Comparison of ENCODE assay signal across 8 mouse cellular contexts in the genomic region with DNA sequence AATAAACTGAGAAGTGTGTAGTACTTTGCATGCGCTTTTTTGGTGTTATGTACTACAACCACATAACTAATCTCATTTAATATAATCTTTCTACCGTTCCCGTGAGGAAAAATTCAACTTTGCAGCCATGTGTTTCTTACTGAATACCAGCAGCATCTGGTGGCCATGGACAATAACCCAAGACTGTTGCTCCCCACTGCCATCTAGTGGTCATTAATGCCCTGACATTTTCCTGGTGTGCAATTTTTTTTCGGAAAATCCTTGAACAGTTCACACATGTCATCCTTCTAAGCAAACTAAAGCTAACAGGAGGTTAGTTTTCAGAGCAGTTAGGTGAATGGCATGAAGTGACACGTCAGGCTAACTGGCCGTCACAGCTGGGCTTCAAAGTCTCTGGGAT.
DNase-seq lines count a peak whose midpoint lies in the region; ATAC-seq lines count a peak whose summit lies in the region.

No protein-coding gene starts in this region.

- intact Hi-C loops in heart, postnatal 14 days (cut with DNase I), result no loop called here
- intact Hi-C loops in heart, postnatal 36 days (cut with DNase I), result no loop called here

- ATAC-seq in limb, embryonic 11.5 days (ENCODE audit: insufficient number of reproducible peaks, low FRiP score, low TSS enrichment, low read depth), result no peak
- ATAC-seq in activated CD4-positive, CD25-positive, alpha-beta regulatory T cell, adult 4 months, result no peak

- no peaks in the 10 kb centered on the region for H3K36me3 ChIP-seq in limb, embryonic 11.5 days (ENCODE audit: control insufficient read depth, insufficient read depth, low read length)

- H3K9me3 ChIP-seq in limb, embryonic 11.5 days (ENCODE audit: control insufficient read depth, low read length), result no peaks in the 10 kb centered on the region

- no peak overlapping the region for H3K27ac ChIP-seq in limb, embryonic 11.5 days (replicated peaks; ENCODE audit: low read depth, low read length)

- 57% methylated on average over 6 of the region's 6 CpGs for WGBS in limb, embryonic 11.5 days

- no peaks in the 10 kb centered on the region for H3K4me1 ChIP-seq in limb, embryonic 11.5 days (ENCODE audit: control insufficient read depth, insufficient read depth, low read length)

- no peak overlapping the region for H3K9ac ChIP-seq in limb, embryonic 11.5 days (ENCODE audit: low read length)

- no peaks in the 10 kb centered on the region for H3K27me3 ChIP-seq in limb, embryonic 11.5 days (ENCODE audit: control insufficient read depth, insufficient read depth, low read length)

- H3K4me3 ChIP-seq in limb, embryonic 11.5 days (ENCODE audit: low read depth, low read length), result no peak overlapping the region

- DNase-seq in heart, postnatal 14 days, result peak; percentile 9 to 25
- no peak for DNase-seq in heart, postnatal 36 days
- DNase-seq in right cerebral cortex, adult 2 months (ENCODE audit: low spot score in 2 of 2), result peak; percentile 5 to 23
- DNase-seq in right cerebral cortex, postnatal 36 days (ENCODE audit: low spot score in 2 of 2), result no peak
- DNase-seq in c-Kit-positive CD71-negative TER-119-negative erythroid progenitor cells, embryonic 14.5 days (ENCODE audit: low read depth), result peak; percentile 18
- peak; percentile 70 for DNase-seq in limb, embryonic 11.5 days (ENCODE audit: low spot score)
- no peak for DNase-seq in urinary bladder, postnatal 10 days (ENCODE audit: low spot score)

- H3K4me2 ChIP-seq in limb, embryonic 11.5 days (ENCODE audit: low read depth, severe bottlenecking), result no peak overlapping the region

Comparison
In these comparisons a context has a peak if more than half of its experiments do, and no peak if none do; other contexts are left out.
1. DNase-seq: peak in heart, postnatal 14 days (2 of 2), right cerebral cortex, adult 2 months (2 of 2), c-Kit-positive CD71-negative TER-119-negative erythroid progenitor cells, embryonic 14.5 days (single experiment) and limb, embryonic 11.5 days (single experiment); none in heart, postnatal 36 days (0 of 2), right cerebral cortex, postnatal 36 days (0 of 2) and urinary bladder, postnatal 10 days (single experiment).